Mouse (Mus musculus) retina, postnatal 7 days (tissue): ENCODE data around the gene Acoxl.

Experiments
- DNase-seq: peaks from one replicate; pipeline ENCODE4 v3.0.0-alpha.2; 2012; ENCODE audit warnings: low read depth, low spot score

Acoxl gene

GRCm38 (mm10) chr2:127838576-127838975, at the start of gene Acoxl:
Acoxl (plus strand) TSS chr2:127838876.
- no peak for DNase-seq

GRCm38 (mm10) chr2:127789138-127789537, 49.5 kb upstream of the Acoxl start:
- DNase-seq = no peak

GRCm38 (mm10) chr2:127789651-127790270, 48.9 kb upstream of the Acoxl start:
- DNase-seq = no peak

- DNase-seq = peak; percentile 83
These were observed 46.6 kb upstream of the Acoxl start, which contains the start of gene Mtln for GRCm38 (mm10) chr2:127791919-127792603. Mtln (minus strand) TSS chr2:127792488.

- DNase-seq = peak; percentile 88
These were observed 7.1 kb upstream of the Acoxl start, which contains the start of gene Bub1 for GRCm38 (mm10) chr2:127831401-127832102. Bub1 (minus strand) TSS chr2:127831865.

DNA sequence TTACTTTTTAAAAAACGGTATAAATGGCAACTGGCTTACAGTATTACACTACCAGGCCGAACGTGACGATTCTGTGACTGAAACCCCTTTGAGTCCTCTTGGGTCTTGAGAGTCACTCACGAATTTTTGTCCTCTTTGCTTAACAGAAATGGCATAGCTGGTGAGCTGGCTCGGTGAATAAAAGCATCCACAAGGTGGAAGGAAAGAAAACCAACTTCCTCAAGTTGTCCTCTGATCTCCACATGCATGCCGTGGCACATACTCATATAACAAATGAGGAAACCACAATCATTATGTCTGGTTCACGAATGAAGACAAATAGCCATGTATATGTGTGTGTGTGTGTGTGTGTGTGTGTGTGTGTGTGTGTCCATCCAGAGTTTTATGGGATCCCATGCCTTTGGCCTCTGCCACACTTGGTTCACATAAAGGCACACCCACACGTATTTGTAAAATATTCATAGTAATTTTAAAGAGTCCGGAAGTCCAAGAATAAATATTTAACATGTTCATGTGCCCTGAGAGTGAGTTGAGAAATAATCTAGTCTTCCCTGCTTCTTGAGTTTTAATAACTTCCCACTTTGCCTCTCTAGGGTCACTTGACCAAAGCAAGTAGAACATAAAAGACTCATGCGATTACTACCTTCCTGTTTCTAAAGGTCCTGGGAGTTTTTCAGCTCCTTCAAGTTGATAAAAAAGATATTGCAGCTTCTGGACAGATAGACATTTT, 6.4 kb upstream of the Acoxl start:
- DNase-seq = no peak

GRCm38 (mm10) chr2:127832833-127833190, 5.9 kb upstream of the Acoxl start:
- DNase-seq = no peak

DNA sequence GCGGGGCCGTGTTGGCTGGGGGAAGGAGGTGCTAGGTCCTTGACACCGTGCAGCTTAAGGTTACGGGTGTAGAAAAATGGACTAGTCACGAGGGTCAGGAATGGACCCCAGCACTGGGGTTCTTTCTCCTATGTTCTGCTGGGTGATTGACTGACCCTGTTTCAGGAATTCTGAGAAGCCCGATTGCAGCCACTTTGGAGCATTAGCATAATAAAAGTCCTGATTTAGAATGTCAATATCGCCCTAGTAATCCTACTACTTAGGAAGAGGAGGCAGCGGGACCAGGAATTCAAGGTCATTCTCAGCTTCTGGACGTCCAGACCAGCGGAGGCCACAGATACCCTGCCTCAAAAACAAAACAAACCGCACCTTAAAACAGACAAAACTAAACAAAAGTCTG, 749 bp downstream of the Acoxl start:
- no peak for DNase-seq

GRCm38 (mm10) chr2:127841402-127841801, 2.7 kb downstream of the Acoxl start:
- DNase-seq = no peak

GRCm38 (mm10) chr2:127842421-127842820, 3.7 kb downstream of the Acoxl start:
- DNase-seq = no peak

GRCm38 (mm10) chr2:127845346-127845982, 6.8 kb downstream of the Acoxl start:
- DNase-seq = no peak

GRCm38 (mm10) chr2:127846008-127846407, 7.3 kb downstream of the Acoxl start:
- DNase-seq = no peak

DNA sequence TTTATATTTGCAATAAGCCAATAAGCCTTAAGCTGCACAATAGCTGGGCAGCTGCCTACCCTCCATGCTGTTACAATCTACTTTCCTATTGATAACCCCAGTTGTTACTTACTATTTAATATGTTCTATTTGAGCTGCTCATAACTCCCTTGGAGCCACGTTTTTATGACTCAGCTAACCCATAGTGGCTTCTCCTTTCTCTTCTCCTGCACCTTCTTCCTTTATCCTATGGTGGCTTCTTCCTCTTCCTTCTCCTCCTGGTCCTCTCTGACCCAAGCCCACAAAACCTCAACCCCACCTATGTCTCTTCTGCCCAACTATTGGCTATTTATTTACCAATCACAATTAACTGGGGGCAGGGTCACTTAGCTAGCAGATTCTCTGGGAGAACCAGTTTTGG, 7.9 kb downstream of the Acoxl start:
- DNase-seq = no peak

GRCm38 (mm10) chr2:127850371-127850770, 11.7 kb downstream of the Acoxl start:
- DNase-seq = no peak

DNA sequence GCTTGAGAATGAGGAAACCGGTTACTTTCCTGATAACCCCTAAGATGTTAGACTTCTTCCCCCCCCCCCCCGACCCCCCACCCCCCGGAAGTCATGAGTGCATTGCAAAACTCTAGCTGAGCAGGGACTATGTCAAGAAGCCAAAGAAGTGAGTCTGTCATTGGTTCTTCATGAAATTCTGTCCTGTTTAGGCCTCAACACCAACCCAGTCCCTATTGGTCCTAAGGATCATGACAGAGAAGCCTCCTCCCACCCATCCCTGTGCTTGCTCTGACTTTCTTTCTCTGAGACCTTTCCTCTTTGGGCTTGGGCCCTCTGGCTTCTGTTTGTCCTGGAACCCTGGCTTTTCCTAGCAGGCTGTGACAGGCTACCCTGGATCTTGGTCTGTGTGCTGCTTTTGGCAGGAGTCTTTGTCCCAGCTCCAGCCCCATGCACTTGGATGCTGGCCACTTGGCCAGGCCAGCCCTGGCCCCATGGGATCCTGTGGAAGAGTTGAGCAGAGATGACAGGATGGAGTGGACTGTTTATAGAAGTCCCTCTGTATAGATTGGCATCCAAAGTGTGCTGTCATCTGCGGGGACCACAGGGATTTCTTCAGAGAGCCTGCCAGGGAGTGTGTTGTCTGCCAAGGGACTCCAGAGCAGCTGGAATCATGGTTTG, 15.8 kb downstream of the Acoxl start:
- DNase-seq = no peak

DNA sequence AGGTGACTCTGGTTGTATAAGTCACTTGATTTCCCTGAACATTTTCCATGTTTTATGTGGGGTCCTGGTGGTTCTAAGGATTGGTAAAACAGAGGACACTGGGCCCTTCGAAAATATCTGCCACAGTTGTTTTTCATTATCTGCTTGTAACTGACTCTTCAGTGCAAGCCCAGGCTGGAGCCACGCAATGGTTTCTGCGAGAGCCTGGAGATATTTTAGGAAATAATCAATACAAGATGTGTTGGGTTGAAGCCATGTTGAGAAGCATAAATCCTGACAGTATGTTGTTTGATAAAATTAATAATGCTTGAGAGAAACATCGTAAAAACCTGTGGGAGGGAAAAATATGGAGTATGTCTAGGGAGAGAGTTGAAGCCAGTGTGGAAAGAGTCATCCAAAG, 25.7 kb downstream of the Acoxl start:
- DNase-seq = no peak

DNA sequence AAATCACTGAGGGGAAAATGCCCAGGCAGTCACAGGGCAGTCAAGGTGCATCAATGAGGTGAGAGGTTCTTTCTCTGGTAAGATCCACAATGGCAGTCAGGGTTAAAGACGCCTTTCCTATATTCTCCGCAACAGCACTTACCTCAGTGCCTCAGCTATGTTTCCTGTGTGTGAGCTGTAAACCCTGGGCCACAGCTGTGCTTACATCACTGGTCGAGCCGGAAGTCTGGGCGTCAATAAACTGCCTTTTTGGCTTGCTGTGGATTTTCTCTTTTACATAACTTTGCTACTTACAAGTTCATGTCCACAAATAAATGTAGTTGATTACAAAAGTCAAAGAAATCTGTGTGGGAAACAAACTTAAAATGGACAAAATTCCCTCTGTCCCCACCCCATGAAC, 42.4 kb downstream of the Acoxl start:
- DNase-seq = no peak

DNA sequence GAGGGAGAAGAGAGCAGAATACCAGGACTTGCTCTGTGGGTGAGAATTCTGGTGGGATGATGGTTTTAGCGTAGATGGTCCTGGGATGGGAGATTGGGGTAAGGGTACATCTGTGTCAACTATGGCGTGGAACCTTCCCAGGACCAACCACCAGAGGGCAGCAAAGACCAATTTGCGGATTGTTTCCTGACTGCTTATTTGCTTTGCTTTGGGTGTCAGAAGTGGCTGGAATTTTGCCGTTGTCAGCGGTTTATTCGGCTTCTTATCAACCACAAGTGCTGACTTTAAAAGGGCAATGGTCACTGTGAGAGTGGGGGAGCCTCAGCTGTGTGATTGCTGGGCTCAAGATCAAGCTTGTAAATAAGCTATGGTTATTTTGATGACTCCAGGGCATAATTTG, 50.8 kb downstream of the Acoxl start:
- DNase-seq = peak; percentile 77

GRCm38 (mm10) chr2:127889979-127890378, 51.3 kb downstream of the Acoxl start:
- DNase-seq = no peak

DNA sequence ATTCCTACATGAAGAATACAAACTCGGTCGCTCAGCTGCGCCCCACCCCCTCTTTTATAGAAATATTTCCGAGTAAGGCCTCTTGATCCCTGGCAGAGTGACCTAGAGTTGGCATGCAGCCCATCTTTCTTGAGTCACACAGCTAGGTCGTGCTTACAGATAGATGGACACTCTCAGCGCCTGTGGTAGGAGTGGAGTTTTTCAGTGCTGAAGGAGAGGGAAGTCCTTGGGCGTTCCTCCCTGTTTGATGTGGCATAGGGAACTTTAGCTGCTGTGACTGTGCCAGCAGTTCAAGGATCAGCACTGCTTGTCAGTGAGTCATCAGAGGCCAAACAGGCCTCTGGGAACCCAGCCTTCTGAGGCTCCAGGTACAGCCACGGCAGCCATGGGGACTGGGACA, 51.9 kb downstream of the Acoxl start:
- no peak for DNase-seq

DNA sequence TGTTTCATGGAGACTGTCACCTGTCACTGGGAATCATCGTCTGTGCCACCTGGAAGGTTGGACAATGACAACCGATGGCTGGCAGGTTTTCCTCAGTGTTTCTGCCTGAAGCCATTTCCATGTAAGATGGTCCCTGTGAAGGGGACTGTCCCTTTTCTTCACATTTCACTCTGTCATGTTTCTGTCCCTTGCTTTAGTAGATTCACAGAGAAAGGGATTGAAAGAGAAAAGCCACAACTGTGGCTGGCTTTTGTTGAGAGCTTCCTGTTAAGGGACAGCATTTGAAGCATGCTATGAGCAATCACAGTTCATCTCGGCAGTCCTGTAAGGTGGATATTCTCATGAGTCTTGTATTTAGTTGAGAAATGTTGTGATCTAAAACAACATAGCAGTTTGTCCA, 52.4 kb downstream of the Acoxl start:
- no peak for DNase-seq
